Mouse (Mus musculus): ENCODE measurements around the gene Sag. TPM values are rescaled to one million over a fixed set of nuclear protein-coding genes. Genes with fewer than 3 reads are reported as not detected.

Gene Sag
- 0.57 and 0.68 TPM in 2 replicates for polyA plus RNA-seq (2015; fragmentation: Nextera tagmentation; extraction: Ambion mirVana)

DNA sequence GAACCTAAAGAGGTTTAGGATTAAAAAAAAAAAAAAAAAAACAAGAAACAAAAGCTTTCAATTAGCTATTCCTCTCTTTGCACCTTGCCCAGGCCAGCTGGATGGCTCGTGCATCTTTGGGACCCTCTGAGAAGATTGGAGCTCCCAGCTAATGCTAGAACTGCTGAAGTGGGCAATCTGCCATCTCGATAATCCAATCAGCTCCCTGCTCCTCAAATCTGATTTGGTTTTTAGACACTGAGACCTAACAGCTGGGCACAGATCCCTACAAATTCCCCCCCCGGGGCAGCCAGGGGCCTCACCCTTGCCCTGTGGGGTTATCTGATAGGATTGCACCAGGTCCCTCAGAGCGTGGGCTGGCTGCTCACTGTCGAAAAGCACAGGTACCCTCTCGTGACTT, at the start of gene Sag:
Sag (plus strand) TSS at position 105 of the 400 bp plus-strand sequence.
- Histone ChIP-seq H3K36me3 (ENCODE audit: insufficient read depth, low read length) (no peaks in the 10 kb centered on the region), H3K4me1 (replicated peaks; ENCODE audit: insufficient read depth, low read length) (no peaks in the 10 kb centered on the region), H3K9me3 (replicated peaks; ENCODE audit: low read length) (no peaks in the 10 kb centered on the region; the same call in 1 of the 2 replicates), H3K9ac (ENCODE audit: low read depth, low read length) (no peak within 1 kb of the TSS), H3K27me3 (ENCODE audit: insufficient read depth, low read length) (no peaks in the 10 kb centered on the region), H3K4me3 (replicated peaks; ENCODE audit: low read depth, low read length) (no peak within 1 kb of the TSS), H3K27ac (no peak within 1 kb of the TSS), H3K4me2 (ENCODE audit: low read length) (no peak within 1 kb of the TSS)
- TF ChIP-seq CTCF (IDR thresholded peaks at IDR 0.05; ENCODE audit: low read depth): no peak
- 45% methylated on average over 6 of the region's 6 CpGs for WGBS
- DNase-seq (ENCODE audit: low spot score) (no peak), ATAC-seq (replicated peaks; ENCODE audit: low FRiP score, low read depth) (no peak)

GRCm38 (mm10) chr1:87755641-87756470, 47.6 kb upstream of the Sag start, which contains the start of gene Atg16l1:
Gene Atg16l1 (plus strand): TSS chr1:87755870.
- peak; percentile 96 for DNase-seq (ENCODE audit: low spot score)
- H3K9ac ChIP-seq (ENCODE audit: low read depth, low read length): peak within 1 kb of the TSS; percentile 99
- ATAC-seq (replicated peaks; ENCODE audit: low FRiP score, low read depth): peak; percentile 98
- TF ChIP-seq CTCF (IDR thresholded peaks at IDR 0.05; ENCODE audit: low read depth): peak; percentile 62
- H3K27ac ChIP-seq: peak within 1 kb of the TSS; percentile 97
- H3K27me3 ChIP-seq (ENCODE audit: insufficient read depth, low read length): no peaks in the 10 kb centered on the region
- peak within 1 kb of the TSS; percentile 98 for H3K4me3 ChIP-seq (replicated peaks; ENCODE audit: low read depth, low read length)
- H3K9me3 ChIP-seq (replicated peaks; ENCODE audit: low read length): no peaks in the 10 kb centered on the region
- 2% methylated on average over 78 of the region's 79 CpGs for WGBS
- peaks cover 14% of the 10 kb centered on the region for H3K36me3 ChIP-seq (ENCODE audit: insufficient read depth, low read length)
- peak within 1 kb of the TSS; percentile 81 for H3K4me2 ChIP-seq (ENCODE audit: low read length)
- peaks cover 6% of the 10 kb centered on the region; the same call in 1 of the 2 replicates for H3K4me1 ChIP-seq (replicated peaks; ENCODE audit: insufficient read depth, low read length)

DNA sequence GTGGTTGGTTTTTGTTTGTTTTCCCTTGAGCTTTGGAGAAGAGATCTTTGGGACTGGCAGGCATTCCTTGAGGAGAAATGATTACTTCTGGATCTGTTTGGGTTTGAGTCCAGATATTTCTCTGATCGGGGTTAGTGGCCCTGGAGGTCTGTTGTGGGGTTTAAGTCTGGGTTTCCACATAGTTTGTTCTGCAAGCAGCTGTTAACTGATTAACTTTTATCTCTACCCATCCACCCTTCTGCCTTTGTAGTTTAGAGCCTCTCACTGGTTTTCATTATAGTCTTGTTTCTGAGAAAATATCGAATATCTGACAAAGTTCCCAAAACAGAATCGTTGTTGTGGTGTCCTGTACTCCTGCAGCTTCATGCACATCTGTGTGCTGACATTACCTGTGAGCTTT, 39.7 kb upstream of the Sag start:
- no peak overlapping the region for H3K4me2 ChIP-seq (ENCODE audit: low read length)
- ATAC-seq (replicated peaks; ENCODE audit: low FRiP score, low read depth): no peak
- no peak overlapping the region for H3K9ac ChIP-seq (ENCODE audit: low read depth, low read length)
- H3K4me1 ChIP-seq (replicated peaks; ENCODE audit: insufficient read depth, low read length): no peaks in the 10 kb centered on the region
- TF ChIP-seq CTCF (IDR thresholded peaks at IDR 0.05; ENCODE audit: low read depth): no peak
- peaks cover 74% of the 10 kb centered on the region for H3K36me3 ChIP-seq (ENCODE audit: insufficient read depth, low read length)
- H3K27ac ChIP-seq: no peak overlapping the region
- H3K4me3 ChIP-seq (replicated peaks; ENCODE audit: low read depth, low read length): no peak overlapping the region
- no peaks in the 10 kb centered on the region for H3K27me3 ChIP-seq (ENCODE audit: insufficient read depth, low read length)
- H3K9me3 ChIP-seq (replicated peaks; ENCODE audit: low read length): no peaks in the 10 kb centered on the region
- DNase-seq (ENCODE audit: low spot score): no peak
- WGBS: 96% methylated on average over 3 of the region's 3 CpGs

- 91% methylated on average over 2 of the region's 2 CpGs for WGBS
- DNase-seq (ENCODE audit: low spot score): no peak
These were observed 37.7 kb upstream of the Sag start for GRCm38 (mm10) chr1:87765741-87766140.

DNA sequence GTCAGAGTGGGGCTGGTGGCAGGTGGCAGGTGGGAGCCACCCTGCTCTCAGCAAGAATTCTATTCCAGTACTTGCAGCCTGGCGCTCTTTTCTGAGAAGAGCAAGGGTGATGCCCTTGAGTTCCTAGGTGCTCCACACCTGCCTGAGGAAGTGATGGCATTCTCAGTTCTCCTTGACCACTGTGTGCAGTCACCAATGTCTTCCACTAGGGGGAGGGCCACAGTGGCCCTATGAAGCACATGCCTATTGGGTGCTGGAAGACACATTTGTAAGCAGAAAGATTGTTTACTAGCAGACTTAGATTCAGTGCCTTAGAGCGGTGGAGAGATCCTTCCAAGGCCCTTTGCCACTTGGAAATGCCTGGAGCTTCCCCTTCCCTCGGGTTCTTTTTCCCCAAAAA, 37.2 kb upstream of the Sag start:
- Histone ChIP-seq H3K27ac (no peak overlapping the region), H3K27me3 (ENCODE audit: insufficient read depth, low read length) (no peaks in the 10 kb centered on the region), H3K4me3 (replicated peaks; ENCODE audit: low read depth, low read length) (no peak overlapping the region), H3K9ac (ENCODE audit: low read depth, low read length) (no peak overlapping the region), H3K4me1 (replicated peaks; ENCODE audit: insufficient read depth, low read length) (no peaks in the 10 kb centered on the region), H3K36me3 (ENCODE audit: insufficient read depth, low read length) (peaks cover 74% of the 10 kb centered on the region), H3K4me2 (ENCODE audit: low read length) (no peak overlapping the region), H3K9me3 (replicated peaks; ENCODE audit: low read length) (no peaks in the 10 kb centered on the region)
- DNase-seq (ENCODE audit: low spot score): peak; percentile 17
- WGBS: 92% methylated on average over 3 of the region's 3 CpGs
- peak; percentile 70 for TF ChIP-seq CTCF (IDR thresholded peaks at IDR 0.05; ENCODE audit: low read depth)
- ATAC-seq (replicated peaks; ENCODE audit: low FRiP score, low read depth): no peak

More at GRCm38 (mm10) chr1:87765741-87766140, 37.7 kb upstream of the Sag start:
- no peaks in the 10 kb centered on the region for H3K27me3 ChIP-seq (ENCODE audit: insufficient read depth, low read length)
- no peaks in the 10 kb centered on the region for H3K4me1 ChIP-seq (replicated peaks; ENCODE audit: insufficient read depth, low read length)
- no peak overlapping the region for H3K27ac ChIP-seq
- H3K4me2 ChIP-seq (ENCODE audit: low read length): no peak overlapping the region
- ATAC-seq (replicated peaks; ENCODE audit: low FRiP score, low read depth): no peak
- no peaks in the 10 kb centered on the region for H3K9me3 ChIP-seq (replicated peaks; ENCODE audit: low read length)
- no peak overlapping the region for H3K4me3 ChIP-seq (replicated peaks; ENCODE audit: low read depth, low read length)
- no peak for TF ChIP-seq CTCF (IDR thresholded peaks at IDR 0.05; ENCODE audit: low read depth)
- H3K36me3 ChIP-seq (ENCODE audit: insufficient read depth, low read length): peaks cover 72% of the 10 kb centered on the region
- H3K9ac ChIP-seq (ENCODE audit: low read depth, low read length): no peak overlapping the region

DNA sequence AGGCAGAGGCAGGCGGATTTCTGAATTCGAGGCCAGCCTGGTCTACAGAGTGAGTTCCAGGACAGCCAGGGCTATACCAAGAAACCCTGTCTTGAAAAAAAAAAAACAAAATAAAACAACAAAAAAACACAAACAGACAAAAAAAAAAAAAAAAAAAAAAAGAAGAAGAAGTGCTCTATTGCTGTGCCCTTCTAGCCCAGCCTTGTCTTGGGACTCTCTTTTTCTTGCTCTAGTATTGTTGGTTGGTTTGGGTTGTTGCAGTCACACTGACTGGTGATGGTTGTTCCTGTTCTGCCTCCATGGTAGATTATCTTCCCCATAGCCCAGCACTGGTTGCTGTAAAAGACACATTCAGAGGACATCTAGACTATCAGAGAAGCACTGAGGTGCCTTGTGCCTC, 34.2 kb upstream of the Sag start:
- Histone ChIP-seq H3K36me3 (ENCODE audit: insufficient read depth, low read length) (peaks cover 74% of the 10 kb centered on the region), H3K9me3 (replicated peaks; ENCODE audit: low read length) (no peaks in the 10 kb centered on the region), H3K4me1 (replicated peaks; ENCODE audit: insufficient read depth, low read length) (no peaks in the 10 kb centered on the region), H3K9ac (ENCODE audit: low read depth, low read length) (no peak overlapping the region), H3K27me3 (ENCODE audit: insufficient read depth, low read length) (no peaks in the 10 kb centered on the region), H3K4me3 (replicated peaks; ENCODE audit: low read depth, low read length) (no peak overlapping the region), H3K4me2 (ENCODE audit: low read length) (no peak overlapping the region), H3K27ac (no peak overlapping the region)
- WGBS: 100% methylated on average over 2 of the region's 2 CpGs
- no peak for DNase-seq (ENCODE audit: low spot score)
- TF ChIP-seq CTCF (IDR thresholded peaks at IDR 0.05; ENCODE audit: low read depth): no peak
- ATAC-seq (replicated peaks; ENCODE audit: low FRiP score, low read depth): no peak
